Mouse (Mus musculus): ENCODE results near the gene Ablim1. TPM values are rescaled to one million over a fixed set of nuclear protein-coding genes. Genes with fewer than 3 reads are reported as not detected.

The Ablim1 gene
- total and polyA plus RNA-seq, 2 experiments = 16.6 to 23.7 TPM

DNA sequence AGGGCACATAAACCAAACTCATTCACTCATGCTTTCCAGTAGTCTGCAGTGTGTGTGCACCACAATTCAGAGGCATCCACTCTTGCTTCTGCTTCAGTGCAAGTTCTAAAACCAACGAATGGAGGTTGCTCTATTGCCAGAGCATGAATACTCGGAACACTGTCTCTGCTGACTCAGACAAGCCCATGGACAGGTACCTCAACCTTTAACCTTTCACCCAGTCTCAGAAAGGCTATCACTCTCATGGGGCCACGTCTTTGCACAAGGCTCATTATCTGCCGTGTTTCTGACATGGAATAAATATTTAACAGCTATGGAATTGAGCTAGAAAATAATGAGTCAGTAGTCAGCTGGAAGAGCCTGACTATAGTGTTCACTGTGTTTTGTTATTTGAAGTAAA, 4.7 kb downstream of the Ablim1 start:
- peaks cover 14% of the 10 kb centered on the region for H3K4me1 ChIP-seq (ENCODE audit: control insufficient read depth, insufficient read depth, low read length)
- H3K9ac ChIP-seq (ENCODE audit: low read depth, low read length) = no peak overlapping the region
- no peaks in the 10 kb centered on the region for H3K36me3 ChIP-seq (ENCODE audit: control insufficient read depth, insufficient read depth, low read length)
- no peak overlapping the region for H3K4me3 ChIP-seq (ENCODE audit: insufficient read depth, low read depth, low read length)
- WGBS = 19% methylated on average over 4 of the region's 4 CpGs
- TF ChIP-seq CTCF (IDR thresholded peaks at IDR 0.05; ENCODE audit: low read depth, low read length) (no peak), POLR2A (IDR thresholded peaks at IDR 0.05; ENCODE audit: extremely low read depth, insufficient read depth, low read length) (no peak)
- H3K27ac ChIP-seq (replicated peaks; ENCODE audit: insufficient read depth, low read depth, low read length) = no peak overlapping the region
- no peaks in the 10 kb centered on the region; the same call in 1 of the 2 replicates for H3K79me2 ChIP-seq (ENCODE audit: control insufficient read depth, insufficient read depth, low read length)
- peak; percentile 79 for DNase-seq (ENCODE audit: extremely low read depth, low read depth, low spot score)
- no peaks in the 10 kb centered on the region for H3K27me3 ChIP-seq (ENCODE audit: control insufficient read depth, insufficient read depth, low read length)

DNA sequence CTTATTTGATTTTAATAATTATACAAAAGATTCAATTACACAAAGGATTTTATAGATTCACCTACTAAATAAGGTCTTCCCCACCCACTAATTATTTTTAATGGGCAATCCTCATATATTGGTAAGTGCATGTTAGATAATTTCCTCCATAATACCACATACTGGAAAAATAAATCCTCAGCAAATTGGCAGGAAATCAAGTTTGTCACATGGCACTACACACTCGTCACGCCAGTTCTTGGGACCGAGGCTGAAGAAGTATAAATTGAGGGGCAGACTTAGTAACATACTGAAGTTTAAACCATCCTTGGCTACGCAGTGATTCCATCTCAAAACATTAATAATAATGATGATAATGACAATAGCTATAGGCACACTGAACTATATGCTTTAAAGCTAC, 8.1 kb downstream of the Ablim1 start:
- no peaks in the 10 kb centered on the region for H3K27me3 ChIP-seq (ENCODE audit: control insufficient read depth, insufficient read depth, low read length)
- H3K79me2 ChIP-seq (ENCODE audit: control insufficient read depth, insufficient read depth, low read length) = no peaks in the 10 kb centered on the region; the same call in 1 of the 2 replicates
- TF ChIP-seq CTCF (IDR thresholded peaks at IDR 0.05; ENCODE audit: low read depth, low read length) = no peak
- no peak for TF ChIP-seq POLR2A (IDR thresholded peaks at IDR 0.05; ENCODE audit: extremely low read depth, insufficient read depth, low read length)
- H3K4me3 ChIP-seq (ENCODE audit: insufficient read depth, low read depth, low read length) = no peak overlapping the region
- no peak overlapping the region for H3K27ac ChIP-seq (replicated peaks; ENCODE audit: insufficient read depth, low read depth, low read length)
- peaks cover 5% of the 10 kb centered on the region for H3K4me1 ChIP-seq (ENCODE audit: control insufficient read depth, insufficient read depth, low read length)
- 54% methylated on average over 4 of the region's 4 CpGs for WGBS
- H3K9ac ChIP-seq (ENCODE audit: low read depth, low read length) = no peak overlapping the region
- no peak for DNase-seq (ENCODE audit: extremely low read depth, low read depth, low spot score)
- H3K36me3 ChIP-seq (ENCODE audit: control insufficient read depth, insufficient read depth, low read length) = no peaks in the 10 kb centered on the region

DNA sequence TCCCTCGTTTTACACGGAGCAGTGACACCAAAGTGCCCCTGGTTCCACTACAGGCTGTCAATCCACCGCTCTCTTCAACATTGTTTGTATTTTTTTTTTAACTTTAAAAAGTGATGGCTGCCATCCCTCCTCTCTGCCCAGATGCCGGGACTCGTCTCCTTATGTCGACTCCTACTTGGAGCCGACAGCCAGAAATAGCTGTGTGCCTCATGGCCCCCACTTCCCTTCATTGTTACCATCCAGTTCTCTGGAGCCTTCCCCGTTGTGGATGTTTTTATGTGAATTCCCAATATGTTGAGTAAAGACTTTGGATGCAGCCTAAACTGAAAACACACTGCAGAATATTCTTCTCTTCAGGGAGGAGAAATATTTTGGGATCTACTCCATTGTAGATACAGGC, 8.7 kb downstream of the Ablim1 start:
- Histone ChIP-seq H3K4me1 (ENCODE audit: control insufficient read depth, insufficient read depth, low read length) (peaks cover 5% of the 10 kb centered on the region), H3K4me3 (ENCODE audit: insufficient read depth, low read depth, low read length) (no peak overlapping the region), H3K27me3 (ENCODE audit: control insufficient read depth, insufficient read depth, low read length) (no peaks in the 10 kb centered on the region), H3K79me2 (ENCODE audit: control insufficient read depth, insufficient read depth, low read length) (no peaks in the 10 kb centered on the region; the same call in 1 of the 2 replicates), H3K9ac (ENCODE audit: low read depth, low read length) (no peak overlapping the region), H3K36me3 (ENCODE audit: control insufficient read depth, insufficient read depth, low read length) (no peaks in the 10 kb centered on the region), H3K27ac (replicated peaks; ENCODE audit: insufficient read depth, low read depth, low read length) (no peak overlapping the region)
- TF ChIP-seq CTCF (IDR thresholded peaks at IDR 0.05; ENCODE audit: low read depth, low read length) = no peak
- no peak for TF ChIP-seq POLR2A (IDR thresholded peaks at IDR 0.05; ENCODE audit: extremely low read depth, insufficient read depth, low read length)
- 85% methylated on average over 8 of the region's 8 CpGs for WGBS
- no peak for DNase-seq (ENCODE audit: extremely low read depth, low read depth, low spot score)

DNA sequence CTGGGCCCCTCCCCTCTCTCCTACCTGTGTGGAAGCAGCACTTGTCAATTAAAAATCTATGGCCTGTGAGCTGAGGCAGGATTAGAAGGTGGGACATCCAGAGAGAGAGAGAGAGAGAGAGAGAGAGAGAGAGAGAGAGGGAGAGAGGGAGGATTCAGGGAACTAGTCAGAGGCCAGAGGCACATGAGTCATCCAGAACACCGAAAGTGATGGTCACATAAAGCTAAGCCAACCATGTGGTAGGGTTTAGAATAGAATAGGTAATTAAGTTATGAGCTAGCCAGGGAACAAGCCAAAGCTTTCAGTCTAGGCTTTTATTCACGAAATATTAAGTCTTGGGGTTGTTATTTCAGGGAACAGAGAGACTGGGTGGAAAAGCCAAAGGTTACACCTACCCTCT, 10.1 kb downstream of the Ablim1 start:
- no peak overlapping the region for H3K4me3 ChIP-seq (ENCODE audit: insufficient read depth, low read depth, low read length)
- H3K9ac ChIP-seq (ENCODE audit: low read depth, low read length) = no peak overlapping the region
- H3K79me2 ChIP-seq (ENCODE audit: control insufficient read depth, insufficient read depth, low read length) = no peaks in the 10 kb centered on the region; the same call in 1 of the 2 replicates
- no peak for DNase-seq (ENCODE audit: extremely low read depth, low read depth, low spot score)
- no peak for TF ChIP-seq CTCF (IDR thresholded peaks at IDR 0.05; ENCODE audit: low read depth, low read length)
- TF ChIP-seq POLR2A (IDR thresholded peaks at IDR 0.05; ENCODE audit: extremely low read depth, insufficient read depth, low read length) = no peak
- no peak overlapping the region for H3K27ac ChIP-seq (replicated peaks; ENCODE audit: insufficient read depth, low read depth, low read length)
- 90% methylated on average over 2 of the region's 2 CpGs for WGBS
- H3K36me3 ChIP-seq (ENCODE audit: control insufficient read depth, insufficient read depth, low read length) = no peaks in the 10 kb centered on the region
- H3K27me3 ChIP-seq (ENCODE audit: control insufficient read depth, insufficient read depth, low read length) = no peaks in the 10 kb centered on the region
- H3K4me1 ChIP-seq (ENCODE audit: control insufficient read depth, insufficient read depth, low read length) = 0 out of 2 replicates have a peak, but pooled peaks cover under 1% of the 10 kb centered on the region

DNA sequence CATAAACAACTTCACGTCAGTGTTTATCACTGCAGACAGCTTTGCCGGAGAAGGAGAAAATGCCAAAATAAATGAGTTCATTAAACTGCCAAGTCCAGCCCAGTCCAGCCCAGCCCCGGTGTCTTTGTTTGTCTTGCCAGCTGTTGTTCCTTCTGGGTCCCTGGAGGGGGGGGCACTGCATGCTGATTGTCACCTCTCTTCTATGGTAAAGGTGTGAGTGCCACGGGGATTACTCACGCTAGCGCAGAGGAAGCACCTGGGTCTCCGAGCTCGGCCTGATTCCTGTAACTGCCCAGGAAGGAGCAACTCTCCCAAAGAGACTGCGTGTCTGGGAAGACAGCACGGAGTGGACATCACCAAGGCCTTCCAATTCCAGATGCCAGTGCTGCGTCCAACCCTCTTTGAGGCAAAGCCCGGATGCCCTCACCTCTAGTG, 12.7 kb downstream of the Ablim1 start:
- 61% methylated on average over 12 of the region's 12 CpGs for WGBS

DNA sequence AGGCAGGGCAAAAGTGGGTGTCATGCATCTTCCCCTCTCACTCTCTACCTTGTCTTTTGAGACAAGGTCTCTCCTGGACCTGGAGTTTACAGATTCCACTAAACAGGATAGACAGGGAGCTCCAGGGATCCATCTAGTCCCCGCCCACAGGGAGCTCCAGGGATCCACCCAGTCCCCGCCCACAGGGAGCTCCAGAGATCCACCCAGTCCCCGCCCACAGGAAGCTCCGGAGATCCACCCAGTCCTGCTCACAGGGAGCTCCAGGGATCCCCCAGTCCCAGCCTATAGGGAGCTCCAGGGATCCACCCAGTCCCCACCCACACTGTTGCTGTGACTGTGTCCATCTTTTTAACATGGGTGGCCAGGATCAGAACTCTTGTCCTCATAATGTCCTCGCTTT, 16.7 kb downstream of the Ablim1 start:
- Histone ChIP-seq H3K79me2 (ENCODE audit: control insufficient read depth, insufficient read depth, low read length) (0 out of 2 replicates have a peak, but pooled peaks cover 3% of the 10 kb centered on the region), H3K9ac (ENCODE audit: low read depth, low read length) (no peak overlapping the region), H3K27me3 (ENCODE audit: control insufficient read depth, insufficient read depth, low read length) (no peaks in the 10 kb centered on the region), H3K4me3 (ENCODE audit: insufficient read depth, low read depth, low read length) (no peak overlapping the region), H3K27ac (replicated peaks; ENCODE audit: insufficient read depth, low read depth, low read length) (no peak overlapping the region), H3K36me3 (ENCODE audit: control insufficient read depth, insufficient read depth, low read length) (no peaks in the 10 kb centered on the region), H3K4me1 (ENCODE audit: control insufficient read depth, insufficient read depth, low read length) (no peaks in the 10 kb centered on the region)
- DNase-seq (ENCODE audit: extremely low read depth, low read depth, low spot score) = no peak
- TF ChIP-seq CTCF (IDR thresholded peaks at IDR 0.05; ENCODE audit: low read depth, low read length) (no peak), POLR2A (IDR thresholded peaks at IDR 0.05; ENCODE audit: extremely low read depth, insufficient read depth, low read length) (no peak)
- 87% methylated on average over 5 of the region's 5 CpGs for WGBS

More for the DNA sequence above, 12.7 kb downstream of the Ablim1 start:
- Histone ChIP-seq H3K4me3 (ENCODE audit: insufficient read depth, low read depth, low read length) (no peak overlapping the region), H3K79me2 (ENCODE audit: control insufficient read depth, insufficient read depth, low read length) (peaks cover 3% of the 10 kb centered on the region; the same call in 1 of the 2 replicates), H3K9ac (ENCODE audit: low read depth, low read length) (no peak overlapping the region), H3K4me1 (ENCODE audit: control insufficient read depth, insufficient read depth, low read length) (no peaks in the 10 kb centered on the region), H3K27me3 (ENCODE audit: control insufficient read depth, insufficient read depth, low read length) (no peaks in the 10 kb centered on the region), H3K36me3 (ENCODE audit: control insufficient read depth, insufficient read depth, low read length) (no peaks in the 10 kb centered on the region), H3K27ac (replicated peaks; ENCODE audit: insufficient read depth, low read depth, low read length) (no peak overlapping the region)
- TF ChIP-seq CTCF (IDR thresholded peaks at IDR 0.05; ENCODE audit: low read depth, low read length) = no peak
- no peak for TF ChIP-seq POLR2A (IDR thresholded peaks at IDR 0.05; ENCODE audit: extremely low read depth, insufficient read depth, low read length)
- no peak for DNase-seq (ENCODE audit: extremely low read depth, low read depth, low spot score)

All from liver, adult 2 months (tissue).